Mouse (Mus musculus) liver (tissue): Measurements from ENCODE around the gene Dctn1.

Source experiments
- DNase-seq: peaks from one replicate; pipeline ENCODE4 v3.0.0-alpha.2; 2020; ENCODE audit warnings: mixed read lengths

The Dctn1 gene

DNA sequence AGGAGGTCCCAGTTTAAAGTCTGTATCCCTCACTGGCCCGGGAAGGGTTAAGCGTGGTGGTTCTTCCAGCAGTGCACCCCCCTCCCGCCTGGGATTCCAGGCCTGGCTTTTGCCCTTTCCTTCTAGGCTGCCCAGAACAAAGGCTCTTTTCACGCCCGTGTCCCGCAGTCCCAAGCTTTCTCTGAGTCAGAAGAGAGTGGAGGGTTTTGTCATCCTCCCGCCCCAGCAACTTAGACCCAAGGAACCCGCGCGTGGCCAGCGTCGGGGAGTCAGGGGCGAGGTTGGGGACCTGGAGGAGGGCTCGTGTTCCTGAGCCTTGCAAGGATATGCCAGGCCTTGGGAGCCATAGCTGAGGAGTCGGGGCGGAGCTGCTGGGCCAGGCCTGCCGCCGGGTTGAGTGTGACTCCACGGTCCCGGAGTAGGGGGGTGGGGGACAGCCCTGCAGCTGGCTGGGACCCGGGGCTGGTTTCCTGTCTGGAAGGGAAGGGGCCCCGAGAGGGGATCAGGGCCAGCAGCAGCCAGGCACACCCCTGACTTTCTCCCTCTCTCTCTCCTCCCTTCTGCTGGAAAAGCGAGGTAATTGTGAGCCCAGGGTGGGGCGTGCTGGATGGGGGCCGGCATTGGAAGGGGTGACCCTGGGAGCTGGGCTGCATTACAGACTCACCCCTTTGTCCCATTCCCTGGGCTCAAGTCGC is 28.7 kb upstream of the Dctn1 start:
- peak; percentile 65 for DNase-seq

DNA sequence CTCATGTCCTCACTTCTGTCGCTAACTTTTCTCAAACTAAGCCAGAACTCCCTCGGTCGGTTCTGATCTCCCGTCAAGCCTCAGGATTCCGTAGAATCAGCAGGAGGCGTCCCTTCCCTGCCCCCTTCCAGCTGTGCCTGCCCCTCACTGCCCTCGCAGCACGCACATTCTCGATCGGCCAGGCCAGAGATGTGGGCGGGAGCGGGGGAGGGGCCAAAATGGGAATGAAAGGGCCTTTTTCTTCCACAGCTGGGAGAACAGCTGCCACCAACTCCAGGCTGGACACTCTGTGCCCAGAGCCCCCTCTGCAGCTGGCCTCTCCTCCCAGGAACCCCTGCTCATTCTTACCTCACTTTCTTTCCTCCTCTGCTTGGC is 28.2 kb upstream of the Dctn1 start:
- DNase-seq = peak; percentile 83

DNA sequence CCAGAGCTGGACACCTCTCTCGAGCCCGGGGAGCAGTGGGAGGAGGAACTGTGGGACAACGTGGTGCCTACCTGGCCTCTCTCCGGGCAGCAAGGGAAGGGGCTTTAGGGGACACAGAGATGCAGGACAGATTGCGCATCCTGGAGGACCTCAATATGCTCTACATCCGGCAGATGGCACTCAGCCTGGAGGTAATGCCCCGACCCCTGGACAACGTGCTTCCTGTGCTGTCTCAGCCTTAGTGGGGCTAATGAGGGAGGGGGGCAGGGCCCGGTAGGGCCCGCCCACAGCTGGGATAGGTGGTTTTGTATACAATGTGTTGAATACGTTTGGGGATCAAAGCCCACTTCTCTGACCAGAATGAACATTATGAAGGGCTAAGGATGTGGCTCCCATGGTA is 27.7 kb upstream of the Dctn1 start:
- peak; percentile 43 for DNase-seq

DNA sequence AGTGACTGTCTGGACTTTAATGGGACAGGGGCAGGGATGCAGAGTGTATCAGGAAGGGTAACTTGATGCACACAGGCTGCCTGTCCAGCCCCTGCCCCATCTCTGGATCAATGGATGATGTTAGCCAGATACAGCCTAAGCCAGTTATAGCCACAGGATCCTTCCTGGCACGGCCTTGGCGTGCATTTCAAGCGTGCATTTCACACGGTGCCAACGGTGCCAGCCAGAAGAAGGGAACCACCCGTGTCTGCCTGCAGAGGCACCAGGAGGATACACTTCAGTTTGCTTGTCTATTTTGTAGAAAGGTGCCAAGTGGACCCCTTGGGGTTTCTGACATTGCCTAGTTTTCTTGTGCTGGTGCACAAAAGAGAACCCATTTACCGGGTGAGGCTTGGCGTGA is 25.7 kb upstream of the Dctn1 start:
- DNase-seq = no peak

DNA sequence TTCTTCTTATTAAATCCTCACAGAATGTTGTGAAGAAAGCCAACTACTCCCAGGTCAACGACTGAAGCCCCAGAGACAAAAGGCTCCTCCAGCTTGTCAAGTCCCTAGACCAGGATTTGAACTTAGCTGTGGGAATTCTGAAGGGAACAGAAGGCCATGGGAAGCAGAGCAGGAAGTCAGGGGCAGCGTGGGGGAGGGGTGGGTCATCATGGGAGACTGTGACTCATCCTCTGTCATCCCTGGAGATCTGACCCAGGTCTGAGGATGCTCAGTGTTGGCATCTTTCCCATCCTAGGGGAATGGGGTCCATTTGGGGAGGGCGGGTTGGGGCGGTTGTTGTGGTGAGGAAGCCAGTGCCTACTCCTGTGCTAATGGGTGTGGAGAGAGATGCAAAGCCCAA is 24.1 kb upstream of the Dctn1 start:
- DNase-seq = no peak

DNA sequence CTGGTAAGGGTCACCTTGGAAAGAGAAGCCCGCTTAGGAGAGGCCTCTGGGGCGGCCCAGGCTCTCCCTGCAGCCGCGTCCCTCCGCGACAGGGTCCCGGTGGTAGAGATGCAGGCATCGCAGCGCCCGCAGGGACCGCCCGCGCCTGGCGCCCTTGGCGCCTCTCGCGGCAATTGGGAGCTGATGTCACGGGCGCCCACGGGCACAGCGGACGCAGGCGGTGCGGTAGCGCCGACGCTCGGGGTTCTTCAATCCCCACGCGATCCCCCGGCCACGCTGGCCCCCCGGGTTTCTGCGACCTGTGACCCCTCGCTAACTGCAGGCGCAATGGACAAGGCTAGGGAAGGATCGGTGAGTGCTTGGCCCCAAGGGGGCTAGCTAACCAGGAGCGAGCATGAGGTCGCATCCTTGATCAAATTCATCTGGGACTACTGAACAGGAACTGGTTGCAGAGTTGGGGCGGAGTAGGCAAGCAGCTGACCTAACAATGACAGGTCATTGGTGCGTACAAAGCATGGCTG is 23.4 kb upstream of the Dctn1 start:
- no peak for DNase-seq

DNA sequence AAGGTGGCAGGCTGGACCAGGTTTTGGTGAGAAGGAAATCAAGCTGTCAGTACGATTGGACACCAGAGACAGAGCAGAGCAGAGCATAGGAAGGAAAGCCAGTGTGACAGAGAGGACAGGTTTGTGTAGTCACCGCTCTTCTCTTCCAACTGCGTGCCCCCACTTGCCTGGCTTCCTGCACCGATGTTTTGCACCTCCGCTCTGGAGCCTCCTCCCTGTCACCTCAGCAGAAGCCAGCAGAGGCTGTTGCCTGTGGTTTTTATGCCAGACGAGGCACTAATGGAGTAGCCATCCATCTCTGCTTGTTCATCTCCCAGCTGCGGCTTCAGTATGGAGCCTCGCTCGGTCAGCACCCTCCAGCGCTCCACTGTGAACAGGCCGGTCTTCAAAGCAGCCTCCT is 22.8 kb upstream of the Dctn1 start:
- DNase-seq = no peak

DNA sequence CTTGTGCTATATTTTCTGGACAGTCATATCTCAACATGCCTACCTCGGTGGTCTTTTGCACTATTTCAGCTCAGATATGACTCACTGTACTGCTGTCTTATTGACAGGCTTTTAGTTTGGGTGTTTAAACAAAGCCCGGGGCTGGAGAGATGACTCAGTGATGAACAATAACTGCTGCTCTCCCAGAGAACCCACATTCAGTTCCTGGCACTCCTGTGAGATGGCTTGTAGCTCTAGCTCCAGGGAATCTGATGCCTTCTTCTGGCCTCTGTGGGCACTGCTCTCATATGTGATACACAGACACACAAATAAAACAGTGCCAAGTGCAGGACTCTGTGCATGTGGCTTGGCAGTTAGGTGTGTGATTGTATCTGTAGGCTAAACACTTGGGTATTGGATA is 20.5 kb upstream of the Dctn1 start:
- DNase-seq = no peak

DNA sequence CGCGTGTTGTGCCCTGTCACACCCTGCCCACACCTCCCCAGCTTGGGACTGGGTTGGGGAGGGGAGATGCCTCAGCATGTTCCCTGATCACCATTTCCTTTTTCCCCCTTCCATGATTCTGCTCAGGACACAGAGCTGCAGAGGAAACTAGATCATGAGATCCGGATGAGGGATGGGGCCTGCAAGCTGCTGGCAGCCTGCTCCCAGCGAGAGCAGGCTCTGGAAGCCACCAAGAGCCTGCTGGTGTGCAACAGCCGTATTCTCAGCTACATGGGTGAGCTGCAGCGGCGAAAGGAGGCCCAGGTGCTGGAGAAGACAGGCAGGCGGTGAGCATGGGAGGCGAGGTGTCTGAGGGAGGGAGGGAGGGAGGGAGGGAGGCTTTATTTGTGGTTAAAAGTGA is 19.9 kb upstream of the Dctn1 start:
- DNase-seq = no peak

DNA sequence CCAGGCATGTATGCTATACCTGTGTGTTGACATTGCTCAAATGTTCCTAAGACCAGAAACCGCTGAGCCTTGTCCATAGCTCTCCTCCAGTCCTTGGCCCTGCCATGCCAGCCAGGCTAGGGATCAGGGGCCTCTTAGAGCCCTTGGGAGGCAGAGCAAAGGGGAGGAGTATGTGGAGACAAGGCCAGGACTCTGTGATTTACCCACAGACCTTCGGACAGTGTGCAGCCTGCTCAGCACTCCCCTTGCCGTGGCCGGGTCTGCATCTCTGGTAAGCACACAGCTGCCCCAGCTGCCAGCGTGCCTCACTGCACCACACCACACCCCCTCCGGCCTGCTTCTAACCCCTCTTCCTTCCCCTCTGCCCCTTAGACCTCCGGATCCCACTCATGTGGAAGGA is 18.4 kb upstream of the Dctn1 start:
- no peak for DNase-seq

DNA sequence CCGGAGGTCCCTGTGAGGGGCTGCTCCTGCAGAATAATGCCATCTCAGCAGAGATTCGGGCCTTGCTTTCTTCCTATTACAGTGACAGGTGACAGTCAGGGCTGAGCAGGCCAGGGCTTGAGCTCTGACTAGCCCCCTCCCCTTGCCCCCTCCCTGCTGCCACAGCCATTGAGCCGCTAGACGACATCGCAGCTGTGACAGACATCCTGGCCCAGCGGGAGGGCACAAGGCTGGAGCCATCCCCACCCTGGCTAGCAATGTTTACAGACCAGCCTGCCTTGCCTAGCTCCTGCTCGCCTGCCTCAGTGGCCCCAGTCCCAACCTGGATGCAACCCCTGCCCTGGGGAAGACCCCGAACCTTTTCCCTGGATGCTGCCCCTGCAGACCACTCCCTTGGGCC is 14.0 kb upstream of the Dctn1 start:
- DNase-seq = no peak

DNA sequence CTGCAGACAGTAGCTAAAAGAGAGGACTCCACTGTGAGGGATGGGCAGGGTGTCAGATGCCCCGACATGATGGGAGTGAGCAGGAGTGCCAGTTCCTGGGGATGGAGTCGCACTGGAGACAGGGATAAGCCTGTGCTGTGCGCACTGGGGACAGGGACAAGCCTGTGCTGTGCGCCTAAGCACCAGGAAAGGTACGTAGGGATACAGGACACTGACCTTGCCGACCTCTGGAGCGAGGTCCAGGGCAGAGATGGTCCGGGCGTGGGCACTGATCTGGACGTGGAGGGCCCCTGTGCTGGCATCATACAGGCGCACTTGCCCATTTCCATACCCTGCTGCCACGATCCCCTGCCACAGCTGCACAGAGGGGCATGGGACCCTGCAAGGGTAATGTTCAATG is 12.7 kb upstream of the Dctn1 start:
- DNase-seq = no peak

DNA sequence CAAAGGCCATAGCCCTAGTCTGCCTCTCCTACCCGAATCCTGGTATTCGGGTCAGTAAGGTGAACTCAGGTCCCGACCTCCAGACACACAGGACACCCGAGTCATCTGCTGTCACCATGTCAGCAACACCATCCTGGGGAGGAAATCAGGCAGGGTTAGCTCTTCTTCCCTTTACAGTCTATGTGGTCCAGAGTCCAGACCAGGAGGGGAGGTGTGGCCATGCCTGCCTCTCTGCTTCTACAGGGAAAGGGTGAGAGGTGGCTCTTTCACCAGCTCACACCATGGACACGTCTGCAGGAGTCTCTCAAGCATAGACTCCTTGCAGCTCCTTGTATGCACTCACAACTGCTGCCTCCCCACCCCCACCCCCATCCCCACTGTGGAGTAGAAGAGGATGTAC is 12.2 kb upstream of the Dctn1 start:
- DNase-seq = no peak

DNA sequence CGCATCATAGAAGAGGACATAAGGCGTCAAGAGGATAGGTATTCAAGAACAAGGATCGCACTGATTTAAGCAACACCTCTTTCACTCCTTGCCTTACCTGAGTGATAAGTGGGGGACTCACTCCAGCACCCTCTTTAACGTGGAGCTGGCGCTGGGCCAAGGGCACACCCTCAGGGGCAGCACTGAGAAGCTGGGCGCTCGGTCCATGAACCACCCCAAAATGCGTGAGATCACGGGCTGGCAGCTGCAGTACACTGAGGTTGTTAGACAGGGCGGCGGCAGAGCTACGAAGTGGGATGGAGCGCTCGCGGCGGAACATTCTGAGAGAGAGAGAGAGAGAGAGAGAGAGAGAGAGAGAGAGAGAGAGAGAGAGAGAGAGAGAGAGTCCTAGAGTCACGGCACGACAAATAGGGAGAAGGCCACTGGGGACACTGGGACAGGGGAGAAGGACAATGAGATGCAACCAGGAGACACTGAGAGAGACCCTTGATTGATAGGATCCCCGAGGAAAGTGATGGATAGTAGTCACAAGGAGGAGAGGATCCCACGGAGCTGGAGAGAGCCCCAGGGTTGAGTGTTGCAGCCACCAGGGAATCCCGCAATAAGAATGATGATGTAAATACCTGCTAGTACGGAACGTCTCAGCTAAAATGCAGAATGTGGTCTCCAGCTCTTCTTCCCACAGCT is 10.0 kb upstream of the Dctn1 start:
- no peak for DNase-seq

DNA sequence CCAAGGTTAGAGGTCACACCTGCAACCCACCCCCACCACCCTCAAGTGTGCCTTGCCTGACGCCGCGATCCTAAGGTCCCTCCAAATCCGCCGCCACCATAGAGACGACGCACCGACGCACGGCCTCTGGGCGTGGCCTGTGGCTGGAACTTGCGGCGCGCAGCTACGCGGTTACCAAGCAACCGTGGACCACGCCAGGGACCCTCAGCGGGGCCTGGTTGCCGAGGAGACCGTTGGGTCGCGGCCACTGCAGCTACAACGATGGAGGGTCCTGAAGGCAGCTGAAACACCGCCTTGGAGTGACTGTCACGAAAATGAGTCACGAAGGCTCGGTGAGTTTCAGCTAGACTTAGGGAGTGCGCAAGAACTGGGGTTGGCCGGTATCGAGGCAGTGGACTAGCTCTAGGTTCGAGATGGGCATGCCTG is 9.4 kb upstream of the Dctn1 start, which contains the start of the genes Wdr54 and 1700003E16Rik:
Gene Wdr54, minus strand, starts transcription at position 139 of the 426 bp plus-strand sequence.
Gene 1700003E16Rik, plus strand, starts transcription at position 146 of the 426 bp plus-strand sequence.
- DNase-seq = peak; percentile 45

DNA sequence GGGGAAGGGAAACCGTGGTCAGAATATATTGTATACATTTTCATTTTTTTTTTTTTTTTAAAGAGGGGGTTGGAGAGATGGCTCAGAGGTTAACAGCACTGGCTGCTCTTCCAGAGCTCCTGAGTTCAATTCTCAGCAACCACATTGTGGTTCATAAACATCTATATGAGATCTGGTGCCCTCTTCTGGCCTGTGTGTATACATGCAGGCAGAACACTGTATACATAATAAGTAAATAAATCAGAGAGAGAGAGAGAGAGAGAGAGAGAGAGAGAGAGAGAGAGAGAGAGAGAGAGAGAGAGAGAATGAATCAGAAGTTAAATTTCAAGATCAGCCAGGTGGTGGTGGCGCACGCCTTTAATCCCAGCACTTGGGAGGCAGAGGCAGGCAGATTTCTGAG is 6.3 kb upstream of the Dctn1 start:
- DNase-seq = peak; percentile 51

DNA sequence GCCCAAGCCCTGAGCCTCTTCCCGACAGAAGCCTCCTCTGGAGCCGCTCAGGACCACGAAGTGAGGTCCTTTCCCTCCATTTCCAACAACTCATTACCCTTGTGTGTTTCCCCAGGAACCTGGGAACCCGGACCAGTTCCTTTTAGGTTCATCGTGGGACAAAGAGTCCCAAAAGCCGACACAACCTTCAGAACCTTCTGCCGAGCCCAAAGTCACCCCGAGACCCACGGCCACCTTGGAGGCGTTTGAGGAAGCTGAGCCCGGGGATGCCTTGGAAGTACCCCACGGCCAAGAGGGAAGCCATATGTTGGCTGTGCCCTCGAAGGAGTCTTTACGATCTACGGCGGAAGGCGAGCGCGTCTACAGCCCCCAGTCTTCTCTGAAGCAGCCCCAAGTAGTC is 4.3 kb upstream of the Dctn1 start:
- DNase-seq = no peak

DNA sequence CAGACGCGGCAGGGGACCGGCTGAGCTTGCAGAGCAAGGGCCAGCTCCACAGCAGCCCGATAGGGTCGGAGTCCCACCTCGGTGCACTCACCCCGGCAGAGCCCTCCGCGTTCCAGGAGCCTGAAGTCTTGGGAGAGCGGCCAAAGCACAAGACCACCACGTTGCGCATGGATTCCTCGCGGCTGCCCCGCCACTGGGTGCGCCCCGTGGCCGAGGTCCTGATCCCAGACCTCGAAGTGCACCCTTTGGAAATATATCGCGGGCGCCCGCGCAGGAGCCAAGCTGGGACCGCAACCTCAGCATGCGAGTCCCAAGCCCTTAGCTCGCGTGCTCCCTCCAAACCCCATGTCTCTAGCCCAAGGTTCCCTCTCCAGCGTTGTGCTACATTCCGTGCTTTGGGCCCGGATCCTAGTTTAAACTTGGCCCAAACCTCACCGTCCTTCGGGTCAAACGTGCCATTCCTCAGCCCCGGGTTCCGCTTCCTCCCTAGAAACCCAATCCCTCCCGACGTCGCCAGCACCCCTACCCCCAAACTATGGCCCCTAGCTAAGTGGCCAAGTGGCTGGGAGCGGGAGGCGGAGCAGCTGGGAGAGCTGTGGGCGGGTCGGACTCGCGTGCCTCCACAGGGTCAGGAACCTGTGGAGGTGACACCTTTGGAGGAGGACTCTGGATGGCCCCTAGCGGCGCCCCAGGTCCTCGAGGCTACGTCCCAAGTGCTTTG is 3.6 kb upstream of the Dctn1 start:
- DNase-seq = peak; percentile 19

DNA sequence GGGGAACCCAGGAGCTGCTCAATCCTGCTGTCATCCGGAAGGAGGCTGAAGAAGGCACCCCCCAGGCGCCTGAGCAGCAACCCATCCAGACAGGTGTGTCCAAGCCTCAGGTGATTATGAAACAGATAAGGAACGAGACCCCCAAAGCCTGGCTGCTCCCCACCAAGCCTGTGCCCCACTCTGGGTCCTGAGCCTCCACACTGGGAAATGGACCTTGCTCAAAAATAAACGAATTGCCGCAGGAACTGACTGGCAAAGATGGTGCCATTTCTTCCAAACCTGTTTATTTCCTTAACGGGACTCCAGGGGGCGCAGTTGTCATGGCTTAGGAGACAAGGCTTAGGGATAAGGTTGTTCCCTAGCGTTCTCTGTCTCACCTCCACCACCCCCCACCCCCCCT is 3.0 kb upstream of the Dctn1 start:
- peak; percentile 62 for DNase-seq

DNA sequence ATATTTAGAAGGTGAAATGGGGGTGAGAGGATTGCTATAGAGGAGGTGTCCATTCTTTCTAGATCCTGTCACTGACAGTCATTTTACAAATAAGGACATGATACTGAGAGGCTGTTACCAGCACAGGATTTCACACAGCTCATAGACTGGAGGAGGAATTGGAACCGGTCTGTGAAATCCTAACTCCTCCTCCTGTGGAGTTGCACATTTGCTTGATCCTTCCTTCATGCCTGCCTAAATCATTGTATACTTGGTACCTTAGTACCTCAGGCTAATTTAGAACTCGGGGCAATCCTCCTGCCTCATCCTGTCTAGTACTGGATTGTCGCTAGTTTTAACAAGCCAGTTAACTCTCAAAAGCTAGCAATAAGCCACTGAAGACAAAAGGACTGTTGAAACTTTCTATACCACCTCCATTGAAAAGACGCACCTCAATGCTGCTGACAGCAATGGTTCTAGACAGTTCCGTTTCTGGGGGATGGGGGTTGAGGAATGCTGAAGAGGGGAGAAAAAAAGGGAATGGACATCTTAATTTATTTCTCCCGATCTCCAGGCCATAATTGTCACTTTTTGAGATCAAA is 604 bp upstream of the Dctn1 start:
- no peak for DNase-seq

DNA sequence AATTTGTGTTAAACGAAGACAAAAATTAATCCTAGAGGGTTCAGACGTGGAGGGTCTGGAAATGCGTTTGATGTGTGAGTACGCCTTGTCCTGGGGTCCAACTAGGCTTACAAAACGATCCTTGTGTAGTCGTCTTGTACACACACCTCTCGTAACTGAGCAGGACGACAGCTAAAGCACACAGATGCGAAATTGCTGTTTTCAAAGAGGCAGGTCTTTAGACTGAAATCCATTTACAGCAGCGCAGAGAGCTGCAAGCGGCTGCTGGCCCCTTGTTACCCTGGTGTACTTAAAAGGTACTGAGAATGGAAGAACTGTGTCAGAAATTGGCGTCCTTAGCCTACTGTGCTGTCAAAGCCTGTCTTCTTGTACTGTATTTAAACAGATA is 517 bp downstream of the Dctn1 start:
- DNase-seq = peak; percentile 25

DNA sequence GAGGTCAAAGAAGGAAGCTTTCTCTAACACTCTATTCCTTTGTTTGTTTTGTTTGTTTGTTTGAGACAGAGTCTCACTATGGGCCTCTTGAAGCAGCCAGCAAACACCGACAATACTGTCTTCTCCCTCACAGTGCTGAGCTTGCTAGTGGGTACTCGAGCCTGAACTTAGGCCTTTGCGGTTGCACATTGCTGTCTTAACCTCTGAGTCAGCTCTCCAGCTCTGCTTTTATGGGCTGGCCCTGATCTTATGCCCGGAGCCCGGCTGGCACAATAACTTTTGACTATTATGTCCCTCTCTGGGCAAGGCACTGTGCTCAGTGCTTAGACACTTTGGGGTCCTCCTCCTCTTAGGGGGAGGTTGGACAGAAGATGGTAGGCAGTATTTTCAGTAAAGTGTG is 4.2 kb downstream of the Dctn1 start:
- DNase-seq = no peak

DNA sequence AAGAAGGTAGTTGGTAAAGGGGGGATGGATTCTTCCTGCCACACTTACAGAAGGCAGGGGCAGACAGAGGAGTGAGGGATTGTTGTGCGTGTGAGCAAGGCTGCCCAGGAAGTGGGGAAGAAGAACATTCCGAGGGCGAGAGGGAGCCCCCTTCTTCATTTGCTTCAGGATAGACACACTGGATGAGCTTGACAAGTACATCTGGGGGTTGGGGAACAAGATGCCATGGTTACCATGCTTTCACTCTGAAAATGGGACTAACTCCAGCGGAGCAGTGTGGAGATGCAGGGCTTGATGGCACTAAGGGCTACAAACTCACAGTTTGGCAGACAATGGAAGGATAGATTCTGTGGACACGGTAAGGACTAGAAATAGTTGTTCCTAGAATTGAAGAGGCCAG is 5.3 kb downstream of the Dctn1 start:
- DNase-seq = no peak
